Mouse (Mus musculus) CH12.LX (cell line): ENCODE data around the gene Stat5b.

Source experiments
- CTCF ChIP-seq, 2 experiments: IDR thresholded peaks in 1 of 2; conservative IDR thresholded peaks in 1 of 2; 2 replicates each; pipeline ENCODE4 v1.5.1; 2011 to 2012; ENCODE audit warnings: low read depth in 2 of 2, low read length in 2 of 2, improper control_type of control experiment in 1 of 2, inconsistent platforms in 1 of 2, mild to moderate bottlenecking in 1 of 2, moderate library complexity in 1 of 2
- ELF1 ChIP-seq: IDR thresholded peaks from 2 replicates; pipeline ENCODE4 v1.6.1; 2014; ENCODE audit warnings: low read depth, mild to moderate bottlenecking, inconsistent platforms, low read length, improper control_type of control experiment
- EP300 ChIP-seq: IDR thresholded peaks from 2 replicates; pipeline ENCODE4 v1.6.1; 2011; ENCODE audit warnings: low read length, improper control_type of control experiment
- HCFC1 ChIP-seq: IDR thresholded peaks from 2 replicates; pipeline ENCODE4 v1.6.1; 2012; ENCODE audit warnings: low read depth, mild to moderate bottlenecking, inconsistent platforms, low read length, improper control_type of control experiment
- JUND ChIP-seq: conservative IDR thresholded peaks from 2 replicates; pipeline ENCODE4 v1.6.1; 2011; ENCODE audit warnings: low read depth, low read length, improper control_type of control experiment
- KAT2A ChIP-seq: IDR thresholded peaks from 2 replicates; pipeline ENCODE4 v1.6.1; 2012; ENCODE audit warnings: low read length, improper control_type of control experiment, inconsistent platforms; ENCODE audit not compliant: insufficient replicate concordance
- MAFK ChIP-seq: IDR thresholded peaks from 2 replicates; pipeline ENCODE4 v1.6.1; 2011; ENCODE audit warnings: low read length, improper control_type of control experiment; ENCODE audit not compliant: insufficient replicate concordance
- MAX ChIP-seq: IDR thresholded peaks from 2 replicates; pipeline ENCODE4 v1.6.1; 2011; ENCODE audit warnings: low read length, improper control_type of control experiment
- POLR2A ChIP-seq: IDR thresholded peaks from 2 replicates; pipeline ENCODE4 v1.6.1; 2011; ENCODE audit warnings: low read depth, mild to moderate bottlenecking, improper control_type of control experiment, low read length
- POLR2AphosphoS2 ChIP-seq: IDR thresholded peaks from 2 replicates; pipeline ENCODE4 v1.6.1; 2011; ENCODE audit warnings: low read depth, low read length, improper control_type of control experiment
- USF1 ChIP-seq: IDR thresholded peaks from 2 replicates; pipeline ENCODE4 v1.6.1; 2014; ENCODE audit warnings: low read depth, mild to moderate bottlenecking, inconsistent platforms, low read length, improper control_type of control experiment
- USF2 ChIP-seq: conservative IDR thresholded peaks from 2 replicates; pipeline ENCODE4 v1.6.1; 2011; ENCODE audit warnings: low read depth, low read length, improper control_type of control experiment

DNA sequence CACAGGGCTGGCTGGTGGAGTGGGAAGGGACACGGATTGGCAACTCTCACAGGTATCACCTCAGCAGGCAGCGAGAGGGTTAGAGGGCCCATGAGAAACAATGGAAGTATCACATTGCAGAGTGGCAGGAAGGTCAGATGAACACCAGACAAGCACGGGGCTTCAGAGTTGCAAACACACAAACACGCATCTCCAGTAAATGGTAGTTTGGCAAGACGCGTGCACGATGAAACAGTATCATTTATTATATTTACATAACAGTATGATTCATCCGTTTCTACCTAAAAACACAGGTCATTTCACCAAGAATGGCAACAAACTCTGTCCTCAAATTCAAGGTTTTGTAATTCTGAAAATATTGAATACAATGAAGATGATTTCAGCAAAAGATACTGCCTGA lies 11.0 kb downstream of the Stat5b start:
- TF ChIP-seq USF1 (no peak), KAT2A (no peak), POLR2A (no peak), CTCF (conservative IDR thresholded peaks at IDR 0.05 in 1 of 2, IDR thresholded peaks at IDR 0.05 in 1 of 2; ENCODE audit: low read depth in 2 of 2, low read length in 2 of 2) (no peak), MAFK (no peak), POLR2AphosphoS2 (no peak), USF2 (no peak), EP300 (no peak), MAX (no peak), ELF1 (no peak), JUND (no peak), HCFC1 (no peak)
